Mouse (Mus musculus): Measurements from ENCODE around the gene Zyx.

The Zyx gene

DNA sequence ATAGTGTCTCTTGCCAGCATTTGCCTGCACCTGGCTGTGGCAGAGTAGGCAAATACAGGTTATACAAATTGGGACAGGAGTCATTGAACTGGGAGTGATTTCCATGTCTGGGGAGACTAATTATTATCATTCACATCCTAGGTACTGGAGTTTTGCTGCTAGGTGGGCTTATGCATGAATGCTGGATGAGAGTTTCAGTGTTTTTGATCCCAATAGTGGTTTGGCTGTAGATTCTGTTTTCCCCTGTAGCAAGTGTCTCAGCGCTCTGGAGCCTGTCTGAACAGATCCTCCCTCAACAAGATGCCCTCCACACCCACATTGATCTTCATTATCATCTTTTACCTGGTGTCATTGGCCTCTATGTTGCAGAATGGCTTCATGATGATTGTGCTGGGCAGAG lies 50.5 kb downstream of the Zyx start, which contains the start of gene Tas2r143:
Gene Tas2r143, plus strand, starts transcription at position 301 of the 400 bp plus-strand sequence.
- no peak for DNase-seq

DNA sequence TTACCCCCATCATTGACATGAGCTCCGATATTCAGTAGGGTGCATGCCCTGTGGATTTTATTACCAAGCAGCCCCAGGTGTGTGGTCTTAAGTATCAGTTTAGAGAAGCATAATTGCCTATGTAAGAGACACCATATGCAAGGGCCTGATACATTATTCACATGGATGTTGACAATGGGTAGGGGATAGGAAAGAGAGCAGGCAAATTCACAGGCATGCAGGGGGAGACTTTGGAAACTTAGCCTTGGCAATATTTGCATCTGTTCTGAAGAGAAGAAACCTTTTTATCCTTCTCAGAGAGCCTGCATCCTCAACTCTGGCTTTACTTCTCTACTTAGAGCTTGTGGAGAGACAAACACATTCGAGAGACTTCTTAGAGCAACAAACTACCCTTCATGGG lies 55.7 kb downstream of the Zyx start, which contains the start of gene Tas2r135:
Gene Tas2r135, plus strand, starts transcription at position 301 of the 400 bp plus-strand sequence.
- DNase-seq, result no peak
